Mouse (Mus musculus) skeletal muscle tissue, adult 2 months (tissue): Measurements from ENCODE around the gene Anxa6.
"Not testable (repeated sequence)": the region's sequence is repeated elsewhere in the genome, so short reads cannot be mapped to it uniquely, and the experiment has no call there.

ENCODE experiments used
- DNase-seq: peaks from one replicate; pipeline ENCODE4 v3.0.0-alpha.2; 2012; ENCODE audit warnings: low read depth, low spot score

The Anxa6 gene

DNA sequence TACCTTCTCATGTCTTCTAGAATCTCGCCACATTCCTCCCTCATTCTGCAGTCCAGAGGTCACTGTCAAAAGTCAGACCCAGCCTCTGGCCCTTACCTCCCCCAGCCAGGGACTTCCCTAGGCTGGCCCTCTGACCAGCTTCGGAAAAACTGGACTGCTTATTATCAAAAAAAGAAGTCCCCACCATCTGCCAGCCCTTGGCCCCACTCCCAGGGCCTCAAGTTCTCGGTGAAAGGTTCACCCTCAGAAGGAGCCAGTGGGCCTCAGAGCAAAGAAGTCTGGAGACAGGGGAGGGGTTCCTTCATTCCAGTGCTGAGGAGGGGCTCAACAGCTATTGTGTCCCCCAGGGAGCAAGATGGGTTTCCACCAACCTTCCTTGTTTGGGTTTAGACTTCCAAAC lies 71.3 kb downstream of the Anxa6 start:
- no peak for DNase-seq

DNA sequence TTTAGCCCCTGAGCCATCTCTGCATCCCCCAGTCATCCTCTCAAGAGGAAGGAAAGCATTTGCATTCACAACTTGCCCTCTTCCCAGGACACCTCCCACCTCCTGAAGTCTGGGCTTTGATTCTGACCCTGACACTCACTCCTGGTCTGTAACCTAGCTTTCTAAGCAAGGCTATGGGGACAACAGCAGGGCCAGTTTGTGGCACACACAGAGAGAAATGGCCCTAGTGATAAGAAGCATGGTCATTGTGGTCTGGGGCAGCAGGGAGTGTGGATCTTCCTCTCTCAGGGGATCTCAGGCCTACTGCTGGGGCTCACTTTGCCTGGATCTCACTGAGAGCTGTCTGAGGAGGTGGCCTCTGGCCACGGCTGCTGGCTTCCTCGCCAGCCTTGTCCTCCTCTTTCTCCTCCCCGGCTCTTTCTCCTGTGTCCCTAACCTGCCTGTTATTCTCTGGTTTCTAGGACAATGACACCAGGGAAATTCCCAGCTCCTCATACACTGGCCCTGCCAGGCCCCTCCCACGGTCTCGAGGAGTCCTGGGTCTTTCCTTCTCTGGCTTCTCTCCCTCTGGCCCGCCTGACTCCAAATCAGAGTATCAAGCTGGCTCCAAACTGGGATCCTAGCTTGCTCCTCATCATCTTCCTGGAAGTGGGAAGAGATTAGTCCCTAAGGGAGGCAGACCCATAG lies 71.9 kb downstream of the Anxa6 start:
- DNase-seq: no peak

DNA sequence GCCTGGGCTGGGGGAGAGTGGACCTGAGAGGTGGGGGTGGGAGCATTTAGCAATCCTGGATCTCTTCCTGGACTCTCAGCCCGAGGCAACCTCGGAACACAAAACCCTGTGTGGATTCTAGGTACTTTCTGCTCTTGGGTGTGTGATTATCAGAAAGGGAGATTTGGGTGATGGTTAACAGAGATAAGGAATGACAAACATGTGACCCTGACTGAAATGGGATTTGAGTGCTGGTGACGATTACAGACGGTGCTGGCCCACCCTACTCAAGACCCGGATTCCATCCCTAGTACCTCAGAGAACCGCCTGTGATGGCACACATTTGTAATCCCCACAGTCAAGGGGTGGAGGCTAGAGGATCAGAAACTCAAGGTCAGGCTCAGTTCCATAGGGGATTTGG lies 73.0 kb downstream of the Anxa6 start:
- no peak for DNase-seq

DNA sequence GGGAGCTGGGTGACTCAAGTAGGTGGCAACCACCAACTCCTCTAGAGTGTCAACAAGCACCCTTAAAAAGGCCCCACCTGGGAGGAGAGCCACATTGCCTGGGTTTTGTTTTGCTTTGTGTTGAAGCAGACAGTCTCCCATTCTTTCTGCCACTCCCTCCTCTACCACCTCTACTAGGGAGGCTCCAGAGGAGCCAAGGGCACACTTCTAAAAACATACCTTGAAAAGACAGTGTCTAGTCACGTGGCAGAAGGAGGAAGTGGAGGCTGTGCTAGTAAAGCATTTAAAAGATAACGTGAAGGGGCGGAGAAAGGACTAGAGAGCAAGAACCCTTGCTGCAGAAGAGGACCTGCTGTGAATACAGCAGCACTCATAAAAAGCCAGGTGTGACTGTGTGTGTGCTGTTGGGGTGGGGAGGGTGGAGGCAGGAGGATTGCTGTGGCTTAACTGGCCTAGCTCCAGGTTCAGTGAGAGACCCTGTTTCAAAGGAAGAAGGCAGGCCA lies 74.6 kb downstream of the Anxa6 start:
- DNase-seq: no peak

DNA sequence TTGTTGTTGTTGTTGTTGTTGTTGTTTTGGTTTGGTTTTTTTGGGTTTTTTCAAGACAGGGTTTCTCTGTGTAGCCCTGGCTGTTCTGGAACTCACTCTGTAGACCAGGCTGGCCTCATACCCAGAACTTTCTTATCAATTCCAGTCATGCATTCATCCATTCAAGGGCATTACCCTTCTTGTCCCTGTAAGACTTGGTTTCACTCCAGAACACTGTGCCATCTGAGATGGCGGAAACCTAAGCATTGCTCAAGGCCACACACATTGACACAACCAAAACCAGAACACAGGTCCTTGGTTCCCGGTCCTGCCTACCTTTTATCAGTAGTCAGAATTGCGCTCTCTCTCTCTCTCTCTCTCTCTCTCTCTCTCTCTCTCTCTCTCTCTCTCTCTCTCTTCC lies 75.5 kb downstream of the Anxa6 start:
- not testable (repeated sequence) for DNase-seq

DNA sequence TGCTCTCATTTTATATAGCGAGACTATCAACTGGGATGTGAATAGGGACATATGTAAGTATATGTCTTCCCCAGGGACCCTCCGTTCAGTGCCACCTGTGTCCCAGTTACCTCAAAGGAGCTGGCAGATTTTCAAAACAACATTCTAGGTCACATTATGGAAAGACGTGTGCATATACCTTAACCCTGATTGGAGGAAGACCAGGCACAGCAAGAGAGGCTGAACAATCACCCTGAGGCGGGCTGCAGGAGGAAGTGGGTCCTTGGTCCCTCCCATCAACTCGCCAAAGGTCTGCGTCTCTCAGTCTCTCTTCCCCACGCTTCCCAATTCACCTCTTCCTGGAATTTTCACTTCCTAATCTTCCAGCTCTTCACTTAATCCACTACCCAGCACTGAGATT lies 76.3 kb downstream of the Anxa6 start:
- DNase-seq: no peak

DNA sequence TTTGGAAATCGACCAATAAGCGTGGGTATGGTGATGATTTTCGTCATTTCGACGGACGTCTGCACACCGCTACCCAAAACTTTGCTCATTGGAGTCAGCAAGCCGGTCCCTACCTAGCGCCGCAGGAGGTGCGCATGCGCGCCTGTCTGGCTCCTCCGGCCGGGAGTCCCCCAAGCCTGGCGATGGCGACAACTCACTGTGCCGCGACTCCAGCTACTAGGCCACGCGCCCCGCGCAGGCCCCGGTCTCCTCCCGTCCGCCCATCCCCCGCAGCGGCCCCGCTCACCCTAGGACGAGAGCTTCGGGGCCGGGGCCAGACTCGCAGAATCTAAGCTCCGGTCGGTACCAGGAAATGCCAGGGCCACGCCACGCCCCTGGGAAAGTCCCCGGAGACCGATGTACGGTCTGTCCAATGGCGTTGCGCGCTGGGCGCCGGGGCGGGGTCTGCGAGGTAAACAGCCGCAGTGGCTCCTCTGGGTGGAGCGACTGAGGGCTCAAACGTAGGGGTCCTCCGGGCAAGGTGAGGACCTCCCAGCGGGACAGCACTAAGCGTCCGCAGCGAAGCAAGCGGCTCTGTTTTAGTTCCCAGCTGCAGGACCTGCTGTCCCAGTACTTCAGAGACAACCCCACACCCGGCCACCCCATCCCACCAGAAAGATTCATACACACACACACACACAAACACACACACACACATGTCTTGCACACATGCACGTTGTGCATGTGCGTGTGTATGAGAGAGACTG lies 77.3 kb downstream of the Anxa6 start:
- DNase-seq: peak; percentile 96

DNA sequence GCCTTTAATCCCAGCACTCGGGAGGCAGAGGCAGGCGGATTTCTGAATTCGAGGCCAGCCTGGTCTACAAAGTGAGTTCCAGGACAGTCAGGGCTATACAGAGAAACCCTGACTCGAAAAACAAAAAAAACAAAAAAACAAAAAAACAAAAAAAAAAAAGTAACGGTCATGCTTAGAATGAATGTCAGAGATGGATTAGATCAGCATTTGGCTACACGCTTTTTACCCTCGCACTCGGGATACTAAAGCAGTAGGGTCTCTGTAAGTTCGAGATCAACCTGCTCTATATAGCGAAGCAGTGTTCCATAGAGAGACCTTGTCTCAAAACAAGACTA lies 77.9 kb downstream of the Anxa6 start:
- DNase-seq: not testable (repeated sequence)

DNA sequence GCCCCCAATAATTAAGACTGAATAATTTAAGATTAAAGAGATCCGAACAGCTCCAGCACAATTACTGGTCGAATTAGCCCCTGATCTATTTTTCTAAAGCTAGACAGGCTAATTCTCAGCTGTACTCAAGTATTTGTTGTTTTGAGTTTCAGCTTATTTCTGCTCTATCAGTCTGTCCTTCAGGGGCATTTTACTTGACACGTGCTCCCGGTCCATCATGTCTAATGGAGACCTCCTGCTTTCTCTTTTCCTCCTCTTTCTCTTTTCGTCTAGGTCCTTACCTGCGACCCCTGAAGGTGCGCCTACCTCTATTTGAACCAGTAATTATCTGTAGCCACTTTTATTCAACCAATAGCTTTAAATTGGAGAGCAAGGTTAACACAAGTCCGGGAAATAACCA lies 78.5 kb downstream of the Anxa6 start:
- DNase-seq: no peak

DNA sequence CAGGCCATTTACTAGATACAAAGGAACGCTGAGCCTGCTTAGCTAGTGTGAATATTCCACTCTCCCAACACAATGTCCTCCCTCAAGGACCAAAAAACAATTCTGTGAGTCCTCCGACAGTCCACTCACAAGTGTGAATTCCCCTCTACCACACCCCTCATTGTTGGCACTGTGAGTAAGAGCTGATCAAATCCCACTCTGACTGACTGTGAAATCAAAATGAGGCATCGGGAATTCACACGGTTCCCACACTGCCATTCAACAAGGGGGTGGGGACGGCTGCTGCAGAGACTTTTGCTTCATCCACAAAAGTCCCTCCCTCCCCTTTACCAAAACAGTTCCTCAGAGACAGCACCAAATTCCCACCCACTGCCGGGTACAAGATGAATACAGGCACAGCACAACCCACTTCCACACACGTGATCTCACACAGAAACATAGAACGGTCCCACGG lies 79.2 kb downstream of the Anxa6 start:
- DNase-seq: no peak

DNA sequence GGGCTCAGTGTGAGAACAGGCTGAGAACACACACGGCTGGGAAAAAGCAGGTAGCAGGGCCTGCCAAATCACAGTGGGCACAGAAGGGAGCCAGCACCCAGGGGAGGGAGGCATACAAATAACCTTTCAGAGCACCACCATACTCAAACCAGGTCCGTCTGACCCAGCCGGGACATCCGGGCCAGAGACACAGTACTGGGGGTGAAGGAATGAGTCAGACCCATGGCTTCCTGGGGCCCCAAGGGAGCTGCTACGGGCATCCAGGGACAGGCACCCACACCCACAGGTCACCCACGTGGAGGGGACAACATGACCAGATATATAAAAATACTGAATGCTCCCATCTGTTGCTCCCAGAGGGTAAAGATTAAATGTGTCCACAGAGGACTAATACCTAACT lies 80.6 kb downstream of the Anxa6 start:
- no peak for DNase-seq

DNA sequence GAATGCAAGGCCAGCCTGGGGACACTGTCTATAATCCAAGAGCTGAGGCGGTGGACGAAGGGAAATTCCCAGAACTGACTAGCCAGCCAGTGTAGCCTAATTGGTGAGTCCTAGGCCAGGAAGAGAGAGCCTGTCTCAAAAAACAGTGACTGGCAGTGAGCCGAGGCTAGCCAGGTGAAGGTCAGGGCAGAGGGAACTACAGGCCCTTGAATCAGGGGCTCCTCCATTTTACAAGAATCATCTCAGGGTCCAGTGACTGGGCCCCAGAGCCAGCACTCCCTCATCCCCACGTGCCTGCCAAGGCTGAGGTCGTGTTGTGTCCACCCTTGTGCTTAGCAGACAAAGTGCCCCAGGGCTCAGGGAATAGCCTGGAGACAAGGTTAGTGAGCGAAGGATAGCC lies 82.6 kb downstream of the Anxa6 start:
- no peak for DNase-seq

DNA sequence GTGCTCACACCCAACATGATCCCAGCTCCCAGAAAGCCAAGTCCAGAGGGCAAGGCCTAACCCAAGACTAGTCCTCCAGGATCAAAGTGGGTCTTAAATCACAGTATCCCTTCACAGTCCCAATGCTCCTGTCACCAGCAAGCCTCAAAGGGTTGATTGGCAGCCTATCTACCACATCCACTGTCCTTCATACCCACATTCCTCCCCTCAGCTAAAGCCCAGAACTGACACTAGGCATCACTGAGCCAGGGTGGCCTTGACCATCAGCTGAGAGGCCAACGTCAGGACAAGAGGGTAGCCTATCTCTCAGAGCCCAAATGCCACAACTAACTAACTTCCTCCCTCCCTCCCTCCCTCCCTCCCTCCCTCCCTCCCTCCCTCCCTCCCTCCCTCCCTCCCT lies 83.5 kb downstream of the Anxa6 start:
- no peak for DNase-seq

DNA sequence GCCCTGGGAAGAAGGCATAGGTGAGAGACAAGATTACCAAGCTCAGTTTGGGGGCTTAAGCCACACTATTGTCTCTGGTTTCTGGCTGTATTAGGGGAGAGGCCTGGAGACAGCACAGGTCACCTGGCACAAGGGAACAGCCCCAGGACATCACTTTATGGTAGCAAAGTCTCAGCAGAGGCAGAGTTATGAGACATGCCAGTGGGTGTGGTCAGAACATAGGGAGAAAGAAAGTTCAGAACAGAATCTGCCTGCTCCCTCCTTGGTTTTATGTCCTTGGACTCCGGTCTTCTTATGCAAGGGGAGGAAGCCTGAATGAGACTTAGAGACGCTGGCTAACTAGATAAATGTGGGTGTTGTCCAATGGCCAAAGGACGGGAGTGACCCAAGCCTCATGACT lies 88.5 kb downstream of the Anxa6 start:
- DNase-seq: no peak

DNA sequence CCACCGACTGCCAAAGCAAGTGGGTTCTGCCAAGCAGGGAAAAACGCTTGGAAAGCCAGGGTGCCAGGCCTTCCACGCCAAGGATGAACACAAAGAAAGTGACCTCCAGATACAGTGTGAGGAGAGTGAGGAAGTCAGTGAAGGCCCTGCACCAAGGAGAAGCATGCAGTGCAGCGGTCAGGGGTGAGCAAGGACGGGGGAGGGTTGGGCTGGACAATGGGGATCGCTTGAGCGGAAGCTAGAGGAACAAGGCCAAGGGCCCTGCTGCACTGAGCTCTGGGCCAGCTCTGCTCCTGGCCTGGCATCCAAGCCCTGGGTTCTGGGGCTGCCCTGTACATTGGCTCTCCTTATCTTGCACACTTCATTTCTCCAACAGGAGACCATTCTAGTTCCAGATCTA lies 93.2 kb downstream of the Anxa6 start:
- no peak for DNase-seq

DNA sequence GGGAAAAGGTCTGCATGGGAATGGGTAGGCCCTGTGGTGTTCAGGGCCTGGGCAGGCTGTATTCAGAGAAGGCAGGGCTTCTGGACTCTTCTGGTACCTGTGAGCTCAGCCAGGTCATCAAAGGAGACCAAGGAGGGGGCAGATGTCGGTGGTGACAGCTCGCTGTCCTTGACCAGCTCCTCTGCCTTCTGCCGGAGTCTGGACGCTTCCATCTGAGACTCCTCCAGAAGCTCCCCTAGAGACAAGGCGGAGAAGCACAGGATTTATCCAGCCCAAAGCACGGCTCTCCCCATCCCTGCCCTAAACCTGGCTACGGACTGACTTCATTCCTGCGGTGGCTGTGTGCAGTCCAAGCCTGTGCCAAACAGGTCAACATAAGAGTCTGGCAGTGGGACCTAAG lies 93.7 kb downstream of the Anxa6 start:
- DNase-seq: no peak

DNA sequence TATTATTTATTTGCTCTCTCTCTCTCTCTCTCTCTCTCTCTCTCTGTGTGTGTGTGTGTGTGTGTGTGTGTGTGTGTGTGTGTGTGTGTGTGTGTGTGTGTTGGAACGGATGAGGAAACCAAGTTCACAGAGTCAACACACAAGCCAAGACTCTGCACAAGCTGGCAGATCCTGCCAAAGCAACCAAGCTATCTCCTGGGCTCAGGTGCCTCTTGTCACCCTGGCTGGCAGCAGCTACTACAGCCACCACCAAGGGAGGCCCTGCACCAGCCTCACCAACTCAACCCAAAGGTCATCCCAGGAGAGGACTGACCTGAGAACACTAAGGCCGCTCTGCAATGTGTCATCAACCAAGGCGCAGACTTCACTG lies 96.5 kb downstream of the Anxa6 start:
- no peak for DNase-seq

DNA sequence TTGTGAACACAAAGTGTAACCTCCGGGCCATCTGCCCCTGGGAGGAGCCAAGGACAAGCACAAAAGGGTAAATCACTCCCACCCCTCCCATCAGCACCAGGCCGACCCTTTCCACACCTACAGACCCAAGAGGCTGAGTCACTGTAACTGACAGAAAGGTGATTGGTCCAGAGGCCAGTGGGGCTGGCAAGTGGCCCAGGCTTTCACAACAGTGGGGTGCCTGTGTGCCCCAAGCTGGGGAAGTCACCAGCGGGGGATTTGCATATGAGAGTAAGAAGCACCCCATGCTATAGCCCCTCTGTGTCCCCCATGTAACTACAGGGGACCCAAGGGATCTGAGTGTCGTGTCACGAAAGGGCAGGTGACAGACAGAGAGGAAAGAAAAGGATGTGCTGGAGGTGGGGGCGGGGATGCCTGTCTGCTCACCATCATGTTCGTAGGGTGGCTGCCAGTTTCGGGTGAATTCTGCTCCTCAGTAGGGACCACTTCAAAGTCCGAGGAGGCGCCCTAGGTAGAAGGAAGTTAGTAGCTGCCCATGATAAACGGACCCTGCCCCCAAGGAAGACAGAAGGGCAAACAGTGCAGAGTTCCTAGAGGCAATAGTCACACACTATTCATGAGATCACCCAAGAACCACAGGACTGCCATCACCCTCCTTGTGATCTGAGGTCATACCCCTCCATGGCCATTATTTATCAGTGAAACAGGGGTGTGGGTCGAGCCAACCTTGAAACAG lies 97.0 kb downstream of the Anxa6 start:
- no peak for DNase-seq

DNA sequence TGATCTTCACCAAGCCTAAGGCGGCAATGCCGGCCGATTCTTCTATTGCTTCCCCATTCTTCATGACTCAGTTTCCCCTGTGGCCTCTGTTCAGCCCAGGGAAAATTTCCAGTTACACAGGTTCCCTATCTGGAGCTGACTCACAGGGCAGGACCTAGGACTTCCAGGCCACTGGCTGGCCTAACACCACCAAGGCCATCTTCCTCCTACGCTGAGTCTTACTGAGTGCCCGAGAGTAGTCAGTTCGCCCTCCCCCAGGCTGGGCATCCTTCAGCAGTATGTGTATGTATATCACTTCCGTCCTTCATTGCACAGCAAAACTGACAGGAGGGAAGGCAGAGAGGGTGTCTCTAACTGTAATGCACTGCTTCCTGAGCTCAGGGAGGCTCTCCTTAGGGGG lies 99.0 kb downstream of the Anxa6 start:
- DNase-seq: no peak

DNA sequence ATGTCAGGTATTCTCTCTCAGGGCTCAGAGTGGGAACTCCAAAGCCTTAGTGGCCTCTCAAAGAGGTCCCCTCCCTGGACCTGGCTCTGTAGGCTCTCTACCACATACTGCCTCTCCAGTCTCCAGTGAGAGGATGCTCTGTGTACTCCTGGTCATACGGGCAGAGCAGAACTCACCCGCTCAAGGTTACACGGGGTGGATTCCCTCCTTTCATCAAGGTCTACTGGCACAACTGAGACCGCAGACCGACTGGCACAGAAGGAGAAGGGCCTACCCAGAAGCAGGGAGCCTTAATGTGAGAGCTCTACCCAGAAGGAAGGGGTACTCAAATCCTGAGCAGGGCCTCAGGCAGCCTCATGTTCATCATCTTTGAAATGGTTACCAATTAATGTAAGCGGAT lies 100.7 kb downstream of the Anxa6 start:
- no peak for DNase-seq

DNA sequence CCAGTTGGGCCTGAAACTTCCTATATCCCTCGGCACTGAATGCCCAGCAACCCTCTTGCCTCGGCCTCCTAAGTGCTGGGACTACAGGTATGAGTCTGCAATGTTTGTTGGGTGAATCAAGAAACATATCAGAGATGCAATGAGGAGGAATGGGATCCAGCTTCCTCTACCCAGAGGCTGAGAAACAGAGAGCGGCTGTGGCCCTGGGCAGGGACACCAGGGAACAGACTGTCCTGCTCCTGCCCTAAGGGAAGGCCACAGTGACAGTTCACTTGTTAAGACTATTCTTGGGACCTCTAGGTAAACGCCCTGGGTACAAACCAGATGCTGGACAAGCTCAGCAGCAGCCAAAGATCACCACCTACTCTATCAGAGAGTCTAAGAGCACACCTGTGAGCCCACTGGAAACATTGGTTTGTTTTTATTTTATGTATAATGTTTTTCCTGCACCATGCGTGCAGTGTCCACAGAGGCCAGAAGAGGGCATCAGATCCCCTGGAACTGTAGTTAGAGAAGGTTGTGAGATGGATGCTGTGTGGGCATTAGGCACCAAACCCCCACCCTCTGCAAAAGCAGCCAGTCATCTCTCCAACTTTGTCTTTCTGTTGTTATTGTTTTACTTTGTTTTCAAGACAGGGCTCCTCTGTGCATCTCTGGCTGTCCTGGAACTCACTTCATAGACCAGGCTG lies 101.7 kb downstream of the Anxa6 start:
- DNase-seq: no peak

DNA sequence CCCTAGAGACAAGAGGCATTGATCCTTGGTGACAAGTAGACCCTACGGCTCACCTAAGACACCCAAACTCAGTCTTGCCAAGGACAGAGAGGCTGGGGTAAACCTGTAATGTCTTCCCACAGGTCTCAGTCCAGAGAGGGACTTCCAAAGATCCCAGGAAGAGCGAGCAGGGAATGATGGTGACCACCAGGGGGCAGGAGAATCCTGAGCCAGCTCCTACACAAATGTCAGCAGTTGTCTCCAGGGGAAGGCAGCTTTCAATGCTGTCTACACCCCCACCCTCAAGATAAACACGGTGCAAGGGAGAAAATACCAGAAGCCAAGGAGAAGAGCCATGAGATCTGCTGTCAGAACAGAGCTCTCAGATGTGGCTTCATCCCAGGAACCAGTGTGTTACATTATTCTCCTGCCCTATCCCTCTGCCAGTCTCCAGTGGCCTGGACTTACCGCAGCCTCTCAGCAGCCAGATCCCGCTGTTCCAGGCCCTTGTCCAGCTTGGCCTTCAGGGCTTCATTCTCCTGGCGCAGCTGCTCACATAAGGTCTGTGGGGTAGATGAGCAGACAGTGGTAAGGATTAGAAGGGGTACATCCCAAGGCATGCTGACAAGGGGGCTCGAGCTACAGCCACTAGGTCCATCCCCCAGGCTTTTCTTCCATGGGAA lies 102.8 kb downstream of the Anxa6 start:
- DNase-seq: peak; percentile 62
